Mouse (Mus musculus) cerebellum, postnatal 14 days (tissue): ENCODE measurements around the gene Chst11.

ENCODE experiments used
- DNase-seq, 2 experiments: peaks; one replicate each; pipeline ENCODE4 v3.0.0; 2021; ENCODE audit warnings: mixed read lengths in 2 of 2

Chst11 gene

GRCm38 (mm10) chr10:83220217-83220616 lies 234.9 kb downstream of the Chst11 start:
- no peak for DNase-seq

- DNase-seq: no peak
These were observed 235.5 kb downstream of the Chst11 start for GRCm38 (mm10) chr10:83220847-83221246.

DNA sequence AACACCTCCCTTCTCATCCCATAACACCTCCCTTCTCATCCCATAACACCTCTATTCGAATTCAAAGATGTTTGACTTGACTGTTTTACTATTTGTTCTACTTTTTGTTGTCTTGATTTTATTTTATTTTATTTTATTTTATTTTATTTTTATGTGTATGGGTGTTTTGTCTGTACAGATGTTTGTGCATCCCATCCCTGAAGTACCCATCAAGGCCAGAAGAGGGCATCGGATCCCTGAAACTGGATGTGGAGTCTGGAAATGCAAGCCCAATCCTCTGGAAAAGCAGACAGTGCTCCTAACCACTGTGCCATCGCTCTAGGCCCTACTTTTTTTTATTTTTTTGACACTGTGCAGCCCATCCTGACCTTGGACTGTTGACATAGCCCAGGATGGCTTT lies 239.7 kb downstream of the Chst11 start:
- peak; percentile 60 to 71 for DNase-seq

- DNase-seq: no peak
These were observed 243.3 kb downstream of the Chst11 start for GRCm38 (mm10) chr10:83228626-83229025.

GRCm38 (mm10) chr10:83233967-83234366 lies 248.7 kb downstream of the Chst11 start:
- DNase-seq: no peak

DNA sequence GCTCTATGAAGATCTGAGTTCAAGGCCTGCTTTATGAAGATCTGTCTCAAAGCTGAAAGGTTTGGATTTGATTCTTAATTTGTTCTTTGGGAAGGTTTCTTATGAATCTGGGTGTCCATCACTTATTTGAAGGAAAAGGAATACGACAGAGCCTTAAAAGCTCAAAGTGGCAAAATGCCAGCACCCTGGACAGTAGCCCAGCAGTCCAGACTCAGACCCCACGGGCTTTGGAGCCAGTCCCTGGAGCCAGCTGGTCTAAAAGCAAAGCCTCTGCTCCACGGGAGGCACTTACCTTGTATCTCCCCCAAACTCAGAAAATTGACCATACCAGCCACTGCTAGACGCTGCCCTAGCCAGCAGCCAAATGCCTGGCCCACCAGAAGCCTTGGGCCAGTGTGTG lies 249.1 kb downstream of the Chst11 start:
- DNase-seq: peak; percentile 19 to 22

DNA sequence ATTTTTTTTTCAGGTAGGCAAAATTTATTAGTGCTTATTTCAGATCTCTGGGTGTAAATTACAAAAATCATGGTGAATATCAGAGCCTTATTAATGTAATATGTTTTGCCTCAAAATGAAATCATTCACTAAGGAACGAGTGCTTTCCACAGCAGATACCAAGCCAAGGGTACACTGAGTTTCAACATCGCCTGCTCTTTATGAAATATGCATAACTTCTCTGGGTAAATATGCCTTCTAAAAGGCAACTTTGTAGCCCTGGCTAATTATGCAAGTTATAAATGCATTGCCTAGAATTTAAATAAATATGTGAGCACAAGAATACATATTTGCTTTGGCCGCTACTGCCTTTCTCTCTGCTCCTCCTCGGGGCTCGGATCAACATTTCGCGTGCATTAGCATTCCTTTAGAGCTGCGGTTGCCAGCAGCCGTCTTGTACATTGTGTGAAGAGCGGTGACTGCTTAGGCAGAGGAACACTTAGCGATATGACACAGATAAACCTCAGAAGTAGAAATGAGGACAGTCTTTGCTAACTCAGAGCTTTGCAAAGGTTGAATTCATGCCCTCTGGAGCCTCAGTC lies 256.9 kb downstream of the Chst11 start:
- no peak for DNase-seq

DNA sequence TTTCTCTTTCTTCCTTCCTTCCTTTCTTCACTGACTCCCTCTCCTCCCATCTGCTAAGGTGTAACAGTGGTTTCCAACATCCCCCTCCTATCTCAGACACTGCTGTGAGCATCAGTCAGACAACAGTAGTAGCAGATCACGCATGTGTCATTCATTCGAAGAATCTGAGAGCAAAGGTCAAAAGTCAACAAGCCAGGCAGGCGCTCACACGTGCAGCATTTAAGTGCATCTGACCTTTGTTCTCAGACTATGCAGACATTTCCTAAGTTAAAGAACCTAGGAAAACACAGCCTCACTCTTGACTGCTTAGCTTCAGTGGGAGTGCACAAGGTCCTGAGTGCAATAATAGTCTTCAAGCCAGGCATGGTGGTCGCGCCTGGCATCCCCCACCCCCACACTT lies 258.8 kb downstream of the Chst11 start:
- no peak for DNase-seq
